Mouse (Mus musculus) naive thymus-derived CD4-positive, alpha-beta T cell, adult 5 months (primary cell): Measurements from ENCODE around the gene Gsap. TPM values are rescaled to one million over a fixed set of nuclear protein-coding genes. Genes with fewer than 3 reads are reported as not detected.

Experiments
- polyA plus RNA-seq: library from polyadenylated mRNA; unstranded; fragments of 100-300 nt; shearing (Covaris generic); gene quantifications from one replicate; pipeline ENCODE4 v1.2.1, GENCODE M21; 2017

Gene Gsap
- 10.1 TPM for polyA plus RNA-seq

DNA sequence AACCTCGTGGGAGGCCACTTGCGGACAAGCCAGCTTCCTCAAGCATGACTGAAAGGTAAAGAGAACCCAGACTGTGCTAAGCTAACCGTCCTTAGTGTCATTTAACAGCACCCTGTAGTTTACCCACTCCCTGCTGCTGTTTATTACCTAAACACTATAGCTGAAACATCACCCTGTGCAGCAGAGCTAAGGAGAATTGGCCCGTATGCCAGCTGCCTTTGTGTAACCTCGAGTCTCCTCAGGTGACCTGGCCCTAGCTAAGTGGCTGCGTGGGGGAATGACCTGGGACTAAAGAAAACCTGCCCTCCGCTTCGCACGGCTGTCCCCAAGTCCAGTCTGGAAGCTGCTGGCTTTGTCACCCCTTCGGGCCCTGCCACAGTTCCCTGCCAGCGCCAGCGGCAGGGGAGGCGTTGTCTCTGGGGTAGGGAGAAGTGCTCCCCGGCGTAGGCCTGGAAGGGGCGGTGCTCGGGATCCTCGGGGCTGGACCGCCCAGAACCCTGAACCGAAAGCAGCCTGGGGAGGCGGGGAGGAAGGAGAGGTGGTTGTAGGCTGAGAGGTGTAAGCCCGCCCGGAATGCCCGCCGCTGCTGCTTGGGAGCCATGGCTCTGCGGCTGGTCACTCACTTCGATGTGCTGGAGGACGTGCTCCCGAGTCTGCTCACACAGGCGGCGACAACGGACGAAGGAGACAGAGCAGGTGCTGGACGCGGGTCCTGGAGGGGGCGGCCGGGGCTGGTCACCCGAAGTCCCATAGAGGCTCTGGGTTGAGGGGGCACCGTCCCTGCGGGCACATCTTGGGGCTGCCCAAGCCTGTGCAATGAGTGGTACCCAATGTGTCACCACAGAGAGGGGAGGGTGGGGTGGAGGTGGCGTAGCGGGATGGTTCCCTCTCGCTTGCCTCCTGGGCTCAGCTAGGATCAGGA is at the start of gene Gsap:
Gene Gsap, plus strand, starts transcription at position 492 of the 922 bp plus-strand sequence.

Other genes with a start within 250 kb of the Gsap start
- gene Rsbn1l, start 229.9 kb upstream of the Gsap start, polyA plus RNA-seq: 27.9 TPM
- gene Ptpn12, start 130.3 kb upstream of the Gsap start, polyA plus RNA-seq: 12.5 TPM
- not detected for gene Fgl2, start 186.4 kb downstream of the Gsap start, polyA plus RNA-seq
- 0.19 TPM for gene Ccdc146, start 238.4 kb downstream of the Gsap start, polyA plus RNA-seq
- gene Fam185a, start 238.7 kb downstream of the Gsap start, polyA plus RNA-seq: 3.1 TPM